8 mouse cellular contexts compared by ENCODE assay signal in the genomic region with DNA sequence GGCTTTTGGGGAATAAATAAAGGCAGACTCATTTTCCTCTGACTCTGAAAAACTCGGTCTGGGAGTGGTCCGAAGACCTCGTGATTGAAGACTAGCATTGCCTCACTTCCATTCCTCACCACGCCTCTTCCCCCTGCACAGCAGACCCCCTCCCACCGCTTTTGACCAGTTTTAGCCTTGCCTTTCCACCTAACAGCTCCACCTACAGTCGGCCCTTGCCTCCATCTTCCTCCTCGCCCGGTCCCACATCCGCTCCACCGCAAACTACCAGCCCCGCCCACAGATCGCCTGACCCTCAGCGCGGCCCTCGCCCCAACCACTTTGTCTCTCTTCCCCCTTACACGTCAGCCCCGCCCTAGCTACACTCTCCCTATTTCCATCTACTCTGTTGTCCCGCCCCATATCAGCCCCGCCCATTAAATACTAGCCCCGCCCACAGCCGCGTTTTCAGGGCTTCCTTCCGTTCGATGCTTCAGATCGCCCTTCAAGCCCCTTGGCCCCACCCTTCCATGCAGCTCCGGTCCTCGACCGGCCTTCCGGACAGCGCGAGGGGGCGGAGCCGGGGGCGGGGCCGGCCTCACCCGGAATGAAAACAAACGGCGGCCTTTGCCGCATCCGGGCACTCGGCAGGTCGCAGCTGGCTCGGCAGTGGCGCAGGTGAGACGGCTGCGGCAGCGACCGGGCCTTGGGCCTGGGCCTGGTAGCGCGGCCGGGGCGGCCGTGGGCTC. TPM values are rescaled to one million over a fixed set of nuclear protein-coding genes. Genes with fewer than 3 reads are reported as not detected.
A peak's percentile ranks its signal among the peaks of the same experiment; 100 is the strongest.
DNase-seq lines count a peak whose midpoint lies in the region; ATAC-seq lines count a peak whose summit lies in the region.

A gene (plus strand): TSS at position 167 of the 728 bp plus-strand sequence.

- under 1% methylated on average over 53 of the region's 53 CpGs for WGBS in forebrain, embryonic 14.5 days
- WGBS in neural tube, embryonic 15.5 days: under 1% methylated on average over 53 of the region's 53 CpGs

- H3K9me3 ChIP-seq in forebrain, embryonic 14.5 days (replicated peaks; ENCODE audit: control insufficient read depth, low read length): no peaks in the 10 kb centered on the region
- no peaks in the 10 kb centered on the region for H3K9me3 ChIP-seq in neural tube, embryonic 15.5 days (replicated peaks)

- ATAC-seq in forebrain, embryonic 14.5 days: peak; percentile 95
- ATAC-seq in neural tube, embryonic 15.5 days (ENCODE audit: low FRiP score): peak; percentile 97

- intact Hi-C loops in heart, postnatal 14 days (cut with DNase I): loop anchor here (2.0 kb wide), 1 partner anchor 65 kb away; no protein-coding TSS in a partner anchor

- peak within 1 kb of the TSS; percentile 86 for H3K4me3 ChIP-seq in forebrain, embryonic 14.5 days (ENCODE audit: low read depth, low read length)
- H3K4me3 ChIP-seq in neural tube, embryonic 15.5 days (replicated peaks): peak within 1 kb of the TSS; percentile 88

- peak within 1 kb of the TSS; percentile 68 for H3K9ac ChIP-seq in forebrain, embryonic 14.5 days (ENCODE audit: low read length)
- H3K9ac ChIP-seq in neural tube, embryonic 15.5 days (replicated peaks): peak within 1 kb of the TSS; percentile 76

- peak; percentile 100 for DNase-seq in ES-CJ7 (ENCODE audit: low read depth, low spot score)
- DNase-seq in cerebellum, adult 11 months: peak; percentile 99
- DNase-seq in forebrain, embryonic 14.5 days (ENCODE audit: low spot score): peak; percentile 98
- peak; percentile 97 to 99 for DNase-seq in heart, postnatal 14 days
- DNase-seq in layer of hippocampus, adult 11-12 months (ENCODE audit: low spot score): peak; percentile 97
- peak; percentile 99 for DNase-seq in lung, adult 18-20 months
- peak; percentile 99 for DNase-seq in testis, postnatal 14 days (ENCODE audit: low spot score)

- H3K27ac ChIP-seq in forebrain, embryonic 14.5 days (ENCODE audit: low read depth, low read length): peak within 1 kb of the TSS; percentile 89
- H3K27ac ChIP-seq in neural tube, embryonic 15.5 days (replicated peaks): peak within 1 kb of the TSS; percentile 94

- H3K4me2 ChIP-seq in forebrain, embryonic 14.5 days (ENCODE audit: low read length): peak within 1 kb of the TSS; percentile 61
- H3K4me2 ChIP-seq in neural tube, embryonic 15.5 days: peak within 1 kb of the TSS; percentile 69

- H3K4me1 ChIP-seq in forebrain, embryonic 14.5 days (ENCODE audit: control insufficient read depth, insufficient read depth, low read length): peaks cover 3% of the 10 kb centered on the region
- peaks cover 23% of the 10 kb centered on the region for H3K4me1 ChIP-seq in neural tube, embryonic 15.5 days

- peaks cover 9% of the 10 kb centered on the region; the same call in 1 of the 2 replicates for H3K36me3 ChIP-seq in forebrain, embryonic 14.5 days (ENCODE audit: control insufficient read depth, insufficient read depth, low read length)
- peaks cover 12% of the 10 kb centered on the region; the same call in 1 of the 2 replicates for H3K36me3 ChIP-seq in neural tube, embryonic 15.5 days

- H3K27me3 ChIP-seq in forebrain, embryonic 14.5 days (replicated peaks; ENCODE audit: control insufficient read depth, insufficient read depth, low read length): no peaks in the 10 kb centered on the region
- no peaks in the 10 kb centered on the region for H3K27me3 ChIP-seq in neural tube, embryonic 15.5 days (replicated peaks)

RNA-seq across cellular contexts. Expression of the gene that starts here (rescaled TPM):
- 59.8 and 65.3 TPM in 2 replicates for polyA plus RNA-seq in forebrain, embryonic 14.5 days (2014; fragmentation: Nextera tagmentation; extraction: Ambion mirVana)
- 10 to 100 TPM; 28.5 to 31.1 TPM for total RNA-seq in heart, postnatal 14 days (2021)
- polyA plus RNA-seq in neural tube, embryonic 15.5 days (2015; fragmentation: Nextera tagmentation; extraction: Ambion mirVana): 45.6 and 47.5 TPM in 2 replicates

Comparison
In these comparisons a context has a peak if more than half of its experiments do, and no peak if none do; other contexts are left out.
1. Peak in every context shown above with its lines: DNase-seq, ATAC-seq, H3K4me3 ChIP-seq and H3K27ac ChIP-seq.